Mouse (Mus musculus) MEL (cell line): ENCODE measurements at regions not wholly inside any gene's neighbourhood (a gene's known extent, or its start where the extent isn't known, plus 50 kb on each side); places are given as distances from the start of the nearest gene placed in this dataset.

Source experiments
- CTCF ChIP-seq, 3 experiments: IDR thresholded peaks in 2 of 3; conservative IDR thresholded peaks in 1 of 3; 2 replicates each; pipeline ENCODE4 v1.5.1; 2011 to 2012; ENCODE audit warnings: low read length in 3 of 3, low read depth in 2 of 3, mild to moderate bottlenecking in 2 of 3, improper control_type of control experiment in 1 of 3, inconsistent platforms in 1 of 3, mixed read lengths in 1 of 3, moderate library complexity in 1 of 3; ENCODE audit not compliant: control insufficient read depth in 1 of 3, insufficient read depth in 1 of 3, poor library complexity in 1 of 3, severe bottlenecking in 1 of 3
- EP300 ChIP-seq, 2 experiments: IDR thresholded peaks; 2 replicates each; pipeline ENCODE4 v1.6.1; 2011; ENCODE audit warnings: improper control_type of control experiment in 2 of 2, low read length in 2 of 2, low read depth in 1 of 2, mild to moderate bottlenecking in 1 of 2
- ETS1 ChIP-seq: IDR thresholded peaks from 2 replicates; pipeline ENCODE4 v1.6.1; 2012; ENCODE audit warnings: low read depth, mild to moderate bottlenecking, inconsistent platforms, low read length, improper control_type of control experiment, moderate library complexity
- HCFC1 ChIP-seq: IDR thresholded peaks from 2 replicates; pipeline ENCODE4 v1.6.1; 2012; ENCODE audit warnings: low read depth, mild to moderate bottlenecking, inconsistent platforms, low read length, improper control_type of control experiment, moderate library complexity
- KAT2A ChIP-seq: conservative IDR thresholded peaks from 2 replicates; pipeline ENCODE4 v1.6.1; 2012; ENCODE audit warnings: low read depth, low read length, improper control_type of control experiment, inconsistent platforms
- MAX ChIP-seq: IDR thresholded peaks from 2 replicates; pipeline ENCODE4 v1.6.1; 2011; ENCODE audit warnings: low read length, improper control_type of control experiment
- POLR2A ChIP-seq, 2 experiments: IDR thresholded peaks; 2 replicates each; pipeline ENCODE4 v1.6.1; 2011 to 2012; ENCODE audit warnings: low read length in 2 of 2, mild to moderate bottlenecking in 2 of 2, control low read depth in 1 of 2, improper control_type of control experiment in 1 of 2, low read depth in 1 of 2, moderate library complexity in 1 of 2; ENCODE audit not compliant: control insufficient read depth in 1 of 2, insufficient read depth in 1 of 2, poor library complexity in 1 of 2
- RAD21 ChIP-seq: IDR thresholded peaks from 2 replicates; pipeline ENCODE4 v1.6.1; 2011; ENCODE audit warnings: mild to moderate bottlenecking, low read depth, low read length, improper control_type of control experiment
- TAL1 ChIP-seq: IDR thresholded peaks from 2 replicates; pipeline ENCODE4 v1.6.1; 2012; ENCODE audit warnings: mild to moderate bottlenecking, inconsistent platforms, low read length, moderate library complexity, mixed read lengths
- TBP ChIP-seq: IDR thresholded peaks from 2 replicates; pipeline ENCODE4 v1.8.0; 2011; ENCODE audit warnings: low read depth, low read length, improper control_type of control experiment
- UBTF ChIP-seq: IDR thresholded peaks from 2 replicates; pipeline ENCODE4 v1.6.1; 2012; ENCODE audit warnings: low read depth, mild to moderate bottlenecking, inconsistent platforms, low read length, improper control_type of control experiment, moderate library complexity, borderline replicate concordance; ENCODE audit not compliant: insufficient read depth
- ZNF384 ChIP-seq: IDR thresholded peaks from 2 replicates; pipeline ENCODE4 v1.6.1; 2012; ENCODE audit warnings: low read depth, mild to moderate bottlenecking, inconsistent platforms, low read length, improper control_type of control experiment

DNA sequence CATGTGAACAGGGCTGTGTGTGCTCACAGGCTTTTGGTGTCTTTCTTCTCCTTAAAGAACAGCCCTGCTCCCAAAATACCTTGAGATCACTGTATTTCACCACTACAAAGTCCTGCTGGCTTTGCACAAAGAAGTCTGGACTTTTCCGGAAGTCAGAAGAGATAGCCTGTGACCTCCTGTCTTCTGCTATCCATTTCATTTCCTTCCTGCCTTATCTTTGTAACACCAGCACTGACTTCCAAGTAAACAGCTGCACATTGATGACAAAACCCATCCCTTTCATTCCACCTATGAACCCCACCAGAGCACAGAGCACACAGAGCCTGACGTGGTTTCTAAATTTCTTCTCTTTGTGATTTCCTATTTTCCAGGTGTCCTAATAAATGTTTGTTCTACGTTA, 408.5 kb downstream of the Fat4 start:
- no peak for TF ChIP-seq EP300 (IDR thresholded peaks at IDR 0.05; ENCODE audit: low read depth in 1 of 2, low read length in 2 of 2)
- no peak for TF ChIP-seq CTCF (IDR thresholded peaks at IDR 0.05 in 2 of 3, conservative IDR thresholded peaks at IDR 0.05 in 1 of 3; ENCODE audit: control insufficient read depth in 1 of 3, insufficient read depth in 1 of 3, low read depth in 2 of 3, low read length in 3 of 3, poor library complexity in 1 of 3, severe bottlenecking in 1 of 3)
- TF ChIP-seq UBTF: no peak
- TF ChIP-seq POLR2A (IDR thresholded peaks at IDR 0.05; ENCODE audit: control insufficient read depth in 1 of 2, insufficient read depth in 1 of 2, low read depth in 1 of 2, low read length in 2 of 2, poor library complexity in 1 of 2): no peak
- no peak for TF ChIP-seq TAL1
- no peak for TF ChIP-seq RAD21
- TF ChIP-seq ETS1: no peak
- TF ChIP-seq MAX: no peak
- TF ChIP-seq TBP: no peak
- no peak for TF ChIP-seq HCFC1
- no peak for TF ChIP-seq ZNF384
- TF ChIP-seq KAT2A: no peak
